In the genomic region with DNA sequence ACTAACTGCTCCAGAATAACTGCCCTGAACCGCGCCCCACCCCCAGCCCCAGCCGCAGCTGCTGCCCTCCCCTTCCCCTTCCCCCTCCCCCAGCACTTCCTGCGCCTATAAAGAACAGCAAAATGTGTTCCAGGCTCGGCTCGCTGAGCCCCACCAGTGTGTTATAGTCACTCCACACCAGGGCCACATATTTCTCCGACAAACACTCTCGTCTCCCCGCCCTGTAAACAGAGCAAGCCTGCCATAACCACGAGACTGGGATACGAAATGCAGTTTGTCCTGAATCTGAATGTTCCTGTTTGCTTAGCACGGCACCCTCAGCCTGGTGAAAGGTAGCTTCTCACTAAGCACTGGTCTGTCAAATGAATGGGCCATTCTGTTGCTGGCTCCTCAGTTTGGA, we compare ENCODE assay signal across 8 mouse cellular contexts. TPM values are rescaled to one million over a fixed set of nuclear protein-coding genes. Genes with fewer than 3 reads are reported as not detected.
DNase-seq lines count a peak whose midpoint lies in the region; ATAC-seq and TF ChIP-seq lines count a peak whose summit lies in the region.

No protein-coding gene starts in this region.

- H3K36me3 ChIP-seq in heart, embryonic 11.5 days (ENCODE audit: control insufficient read depth, insufficient read depth, low read length) = no peaks in the 10 kb centered on the region
- H3K36me3 ChIP-seq in midbrain, embryonic 11.5 days (ENCODE audit: control insufficient read depth, insufficient read depth, low read length) = no peaks in the 10 kb centered on the region

- peak overlapping the region; percentile 64 for H3K4me2 ChIP-seq in heart, embryonic 11.5 days
- H3K4me2 ChIP-seq in midbrain, embryonic 11.5 days = peak overlapping the region; percentile 25; the same call in 1 of the 2 replicates

- H3K27ac ChIP-seq in gastrocnemius, adult 2 months = peak overlapping the region; percentile 79
- H3K27ac ChIP-seq in heart, embryonic 11.5 days (ENCODE audit: low read depth, low read length) = peak overlapping the region; percentile 84
- H3K27ac ChIP-seq in midbrain, embryonic 11.5 days (ENCODE audit: low read depth, low read length) = peak overlapping the region; percentile 7; the same call in 1 of the 2 replicates

- peaks cover 19% of the 10 kb centered on the region for H3K4me1 ChIP-seq in heart, embryonic 11.5 days (ENCODE audit: control insufficient read depth, insufficient read depth, low read length)
- H3K4me1 ChIP-seq in midbrain, embryonic 11.5 days (ENCODE audit: control insufficient read depth, insufficient read depth, low read length) = peaks cover 20% of the 10 kb centered on the region

- no peaks in the 10 kb centered on the region for H3K9me3 ChIP-seq in heart, embryonic 11.5 days (replicated peaks; ENCODE audit: control insufficient read depth, low read length)
- H3K9me3 ChIP-seq in midbrain, embryonic 11.5 days (ENCODE audit: control insufficient read depth, low read length) = no peaks in the 10 kb centered on the region

- TF ChIP-seq POLR2A in brain, embryonic 14.5 days (IDR thresholded peaks at IDR 0.05; ENCODE audit: borderline replicate concordance, extremely low read depth, insufficient read depth, insufficient read length, poor library complexity, severe bottlenecking) = no peak

- no peaks in the 10 kb centered on the region for H3K27me3 ChIP-seq in heart, embryonic 11.5 days (ENCODE audit: control insufficient read depth, insufficient read depth, low read length)
- no peaks in the 10 kb centered on the region for H3K27me3 ChIP-seq in midbrain, embryonic 11.5 days (ENCODE audit: control insufficient read depth, insufficient read depth, low read length)

- peak overlapping the region; percentile 70 for H3K9ac ChIP-seq in heart, embryonic 11.5 days (ENCODE audit: low read depth, low read length)
- H3K9ac ChIP-seq in midbrain, embryonic 11.5 days (ENCODE audit: low read length) = peak overlapping the region; percentile 37

- TF ChIP-seq CTCF in gastrocnemius, adult 2 months (IDR thresholded peaks at IDR 0.05) = no peak
- no peak for TF ChIP-seq CTCF in brain, embryonic 14.5 days (IDR thresholded peaks at IDR 0.05; ENCODE audit: borderline replicate concordance, extremely low read depth, insufficient read depth, insufficient read length)

- ATAC-seq in heart, embryonic 11.5 days (replicated peaks; ENCODE audit: insufficient number of reproducible peaks, low FRiP score, low TSS enrichment) = no peak
- ATAC-seq in midbrain, embryonic 11.5 days (ENCODE audit: low FRiP score) = peak; percentile 49

- WGBS in heart, embryonic 11.5 days (ENCODE audit: insufficient replicate concordance) = 3% methylated on average over 12 of the region's 12 CpGs
- 19% methylated on average over 12 of the region's 12 CpGs for WGBS in midbrain, embryonic 11.5 days

- intact Hi-C loops in gastrocnemius, adult 2 months (cut with DNase I) = no loop called here

- DNase-seq in gastrocnemius, adult 2 months = peak; percentile 58
- no peak for DNase-seq in gastrocnemius, adult 8-10 months (ENCODE audit: low spot score in 2 of 2)
- DNase-seq in A20 (ENCODE audit: low read depth, low spot score) = peak; percentile 57
- peak; percentile 74 for DNase-seq in brain, embryonic 14.5 days (ENCODE audit: low read depth)
- DNase-seq in kidney, postnatal 4 days = peak; percentile 63 to 74
- DNase-seq in midbrain, embryonic 11.5 days (ENCODE audit: low spot score, missing footprints) = peak; percentile 91
- DNase-seq in thymus, postnatal 36 days = peak; percentile 78 to 86

- peak overlapping the region; percentile 66 for H3K4me3 ChIP-seq in gastrocnemius, adult 2 months
- peak overlapping the region; percentile 27 for H3K4me3 ChIP-seq in heart, embryonic 11.5 days (ENCODE audit: low read depth, low read length)
- no peak overlapping the region for H3K4me3 ChIP-seq in midbrain, embryonic 11.5 days (ENCODE audit: low read depth, low read length)

RNA-seq across cellular contexts. Expression of gene Gm42372, which starts 2.5 kb away (rescaled TPM):
- not detected for total RNA-seq in gastrocnemius, adult 2 months (2021)
- total RNA-seq in gastrocnemius, adult 8-10 months (2022) = not detected
- polyA plus RNA-seq in brain, embryonic 14.5 days (2012; rRNA removed) = 5.2 and 19.6 TPM in 2 replicates
- polyA plus RNA-seq in heart, embryonic 11.5 days (2014; fragmentation: Nextera tagmentation; extraction: Ambion mirVana) = 0.20 TPM in 2 replicates
- polyA plus RNA-seq in midbrain, embryonic 11.5 days (2014; fragmentation: Nextera tagmentation; extraction: Ambion mirVana) = 1.6 and 2.5 TPM in 2 replicates

RNA-seq across cellular contexts. Expression of gene Ccdc8, which starts 12.2 kb away (rescaled TPM):
- 1 to 10 TPM in 1 of 2 experiments, under 1 TPM in 1; 0.74 to 1.5 TPM for total RNA-seq in gastrocnemius, adult 2 months (2021)
- under 1 TPM; 0.60 to 0.94 (median 0.76) TPM for total RNA-seq in gastrocnemius, adult 8-10 months (2022)
- polyA plus RNA-seq in brain, embryonic 14.5 days (2012; rRNA removed) = 6.4 and 8.6 TPM in 2 replicates
- 22.6 and 36.1 TPM in 2 replicates for polyA plus RNA-seq in heart, embryonic 11.5 days (2014; fragmentation: Nextera tagmentation; extraction: Ambion mirVana)
- 13.2 and 14.7 TPM in 2 replicates for polyA plus RNA-seq in midbrain, embryonic 11.5 days (2014; fragmentation: Nextera tagmentation; extraction: Ambion mirVana)

RNA-seq across cellular contexts. Expression of gene Pnmal1, which starts 20.9 kb away (rescaled TPM):
- total RNA-seq in gastrocnemius, adult 2 months (2021) = not detected
- total RNA-seq in gastrocnemius, adult 8-10 months (2022) = under 1 TPM in 1 of 4 experiments, not detected in 3; 0.07 TPM
- polyA plus RNA-seq in brain, embryonic 14.5 days (2012; rRNA removed) = 28.0 and 34.5 TPM in 2 replicates
- polyA plus RNA-seq in heart, embryonic 11.5 days (2014; fragmentation: Nextera tagmentation; extraction: Ambion mirVana) = 0.18 and 0.46 TPM in 2 replicates
- polyA plus RNA-seq in midbrain, embryonic 11.5 days (2014; fragmentation: Nextera tagmentation; extraction: Ambion mirVana) = 22.5 and 23.7 TPM in 2 replicates

RNA-seq across cellular contexts. Expression of gene Pnmal2, which starts 35.9 kb away (rescaled TPM):
- under 1 TPM; 0.74 to 0.86 TPM for total RNA-seq in gastrocnemius, adult 2 months (2021)
- under 1 TPM; 0.24 to 0.76 (median 0.41) TPM for total RNA-seq in gastrocnemius, adult 8-10 months (2022)
- 44.9 and 96.9 TPM in 2 replicates for polyA plus RNA-seq in brain, embryonic 14.5 days (2012; rRNA removed)
- 1.5 and 2.0 TPM in 2 replicates for polyA plus RNA-seq in heart, embryonic 11.5 days (2014; fragmentation: Nextera tagmentation; extraction: Ambion mirVana)
- 8.3 and 8.6 TPM in 2 replicates for polyA plus RNA-seq in midbrain, embryonic 11.5 days (2014; fragmentation: Nextera tagmentation; extraction: Ambion mirVana)

RNA-seq across cellular contexts. Expression of gene Ppp5c, which starts 47.4 kb away (rescaled TPM):
- total RNA-seq in gastrocnemius, adult 2 months (2021) = 10 to 100 TPM; 64.8 to 65.8 TPM
- total RNA-seq in gastrocnemius, adult 8-10 months (2022) = 10 to 100 TPM; 53.5 to 62.3 (median 60.6) TPM
- polyA plus RNA-seq in brain, embryonic 14.5 days (2012; rRNA removed) = 164 and 199 TPM in 2 replicates
- 87.0 and 95.3 TPM in 2 replicates for polyA plus RNA-seq in heart, embryonic 11.5 days (2014; fragmentation: Nextera tagmentation; extraction: Ambion mirVana)
- polyA plus RNA-seq in midbrain, embryonic 11.5 days (2014; fragmentation: Nextera tagmentation; extraction: Ambion mirVana) = 101 and 108 TPM in 2 replicates

Comparison
In these comparisons a context has a peak if more than half of its experiments do, and no peak if none do; other contexts are left out.
1. DNase-seq: peak in gastrocnemius, adult 2 months (single experiment), A20 (single experiment), brain, embryonic 14.5 days (single experiment), kidney, postnatal 4 days (2 of 2), midbrain, embryonic 11.5 days (single experiment) and thymus, postnatal 36 days (2 of 2); none in gastrocnemius, adult 8-10 months (0 of 2).
2. H3K27ac ChIP-seq: peak in every context shown above with its lines; median percentile 84 in heart, embryonic 11.5 days; 79 in gastrocnemius, adult 2 months; 7 in midbrain, embryonic 11.5 days.
3. RNA of gene Pnmal1, which starts 20.9 kb away (polyA plus RNA-seq): 28.0 to 34.5 TPM in brain, embryonic 14.5 days and 22.5 to 23.7 TPM in midbrain, embryonic 11.5 days; 0.18 to 0.46 TPM in heart, embryonic 11.5 days; every median in the first group is over 10 times any median in the second.